Mouse (Mus musculus) forebrain, embryonic 14.5 days (tissue): ENCODE results near the gene Ston1. TPM values are rescaled to one million over a fixed set of nuclear protein-coding genes. Genes with fewer than 3 reads are reported as not detected.
A peak's percentile ranks its signal among the peaks of the same experiment; 100 is the strongest.

ENCODE experiments used
- ATAC-seq: fragments of 200-750 bp; cut with Nextera tagmentation; 2 replicates; pipeline ENCODE4 v1.8.0; 2017; ENCODE audit warnings: mild to moderate bottlenecking, moderate library complexity
- DNase-seq: peaks from one replicate; pipeline ENCODE4 v3.0.0-alpha.2; 2015; ENCODE audit warnings: low spot score
- H3K27ac ChIP-seq: fragments of 300-500 bp; sonication (generic); 2 replicates; pipeline ENCODE4 v1.5.1; 2014; ENCODE audit warnings: low read depth, mild to moderate bottlenecking, control low read depth, low read length, moderate library complexity
- H3K27me3 ChIP-seq: fragments of 300-500 bp; sonication (generic); replicated peaks from 2 replicates; pipeline ENCODE4 v1.6.1; 2014; ENCODE audit warnings: low read length, control low read depth, mixed read lengths; ENCODE audit not compliant: control insufficient read depth, insufficient read depth
- H3K36me3 ChIP-seq: fragments of 300-500 bp; sonication (generic); 2 replicates; pipeline ENCODE4 v1.6.1; 2014; ENCODE audit warnings: low read length, control low read depth; ENCODE audit not compliant: control insufficient read depth, insufficient read depth
- H3K4me1 ChIP-seq: fragments of 300-500 bp; sonication (generic); 2 replicates; pipeline ENCODE4 v1.6.1; 2014; ENCODE audit warnings: antibody characterized with exemption, low read length, control low read depth; ENCODE audit not compliant: control insufficient read depth, insufficient read depth
- H3K4me2 ChIP-seq: fragments of 300-500 bp; sonication (generic); 2 replicates; pipeline ENCODE4 v1.6.1; 2014; ENCODE audit warnings: mild to moderate bottlenecking, control low read depth, low read length
- H3K4me3 ChIP-seq: fragments of 300-500 bp; sonication (generic); 2 replicates; pipeline ENCODE4 v1.5.1; 2014; ENCODE audit warnings: low read depth, low read length, control low read depth
- H3K9ac ChIP-seq: fragments of 300-500 bp; sonication (generic); 2 replicates; pipeline ENCODE4 v1.6.1; 2014; ENCODE audit warnings: mild to moderate bottlenecking, low read length, control low read depth, moderate library complexity
- H3K9me3 ChIP-seq: fragments of 300-500 bp; sonication (generic); replicated peaks from 2 replicates; pipeline ENCODE4 v1.6.1; 2016; ENCODE audit warnings: low read length, control low read depth, mixed read lengths; ENCODE audit not compliant: control insufficient read depth
- WGBS: fragments of 180-500 bp; shearing (Covaris S2); extraction: QIAGEN DNeasy Blood & Tissue Kit; methylation state at CpG from one replicate; pipeline ENCODE4 v1.1.7; 2014; 5-methylcytosine and 5-hydroxymethylcytosine counted together
- polyA plus RNA-seq: library from polyadenylated mRNA; unstranded; fragments of >200 nt; fragmentation: Nextera tagmentation; extraction: Ambion mirVana; gene quantifications from 2 replicates; pipeline ENCODE4 v1.2.1, GENCODE M21; 2014

Gene Ston1
- polyA plus RNA-seq, 1 experiment from 2014 or later = 2.8 TPM

DNA sequence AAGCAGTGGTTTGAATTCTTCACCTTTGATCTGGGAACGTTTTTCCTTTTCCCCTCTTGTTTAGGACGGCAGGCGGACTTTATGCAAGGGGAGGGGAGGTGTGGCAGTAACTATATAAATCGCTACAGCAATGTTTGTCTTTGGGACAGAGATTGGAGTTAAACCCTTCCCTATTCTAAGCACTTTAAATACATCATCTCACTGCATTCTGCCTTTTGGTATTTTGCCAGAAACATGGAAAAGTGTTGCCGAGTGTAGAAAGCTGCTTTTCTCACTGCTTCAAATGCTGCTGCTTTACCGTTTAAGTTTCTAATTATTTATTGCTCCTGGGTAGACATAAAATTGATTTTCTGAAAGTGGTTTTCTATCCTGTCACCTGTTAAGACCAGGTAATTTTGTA, 104.9 kb downstream of the Ston1 start:
- 0 out of 2 replicates have a peak overlapping the region, but pooled peaks have one; percentile 9 for H3K27ac ChIP-seq
- H3K27me3 ChIP-seq = no peaks in the 10 kb centered on the region
- H3K4me1 ChIP-seq = peaks cover 5% of the 10 kb centered on the region; the same call in 1 of the 2 replicates
- no peak overlapping the region for H3K4me2 ChIP-seq
- no peaks in the 10 kb centered on the region for H3K9me3 ChIP-seq
- DNase-seq (peak; percentile 65), ATAC-seq (no peak)
- 26% methylated on average over 6 of the region's 6 CpGs for WGBS
- no peak overlapping the region for H3K4me3 ChIP-seq
- H3K36me3 ChIP-seq = no peaks in the 10 kb centered on the region
- no peak overlapping the region for H3K9ac ChIP-seq

GRCm38 (mm10) chr17:88703112-88703511, 105.6 kb downstream of the Ston1 start:
- no peak overlapping the region for H3K4me3 ChIP-seq
- no peak for DNase-seq
- 45% methylated on average over 4 of the region's 4 CpGs for WGBS
- H3K4me2 ChIP-seq = no peak overlapping the region
- H3K27me3 ChIP-seq = no peaks in the 10 kb centered on the region
- no peaks in the 10 kb centered on the region for H3K9me3 ChIP-seq
- H3K9ac ChIP-seq = no peak overlapping the region
- H3K4me1 ChIP-seq = 0 out of 2 replicates have a peak, but pooled peaks cover 4% of the 10 kb centered on the region
- no peak overlapping the region for H3K27ac ChIP-seq
- no peak for ATAC-seq
- no peaks in the 10 kb centered on the region for H3K36me3 ChIP-seq

GRCm38 (mm10) chr17:88706231-88706649, 108.8 kb downstream of the Ston1 start:
- 16% methylated on average over 8 of the region's 8 CpGs for WGBS
- ATAC-seq (peak; percentile 32; the same call in 1 of the 2 replicates), DNase-seq (no peak)
- no peaks in the 10 kb centered on the region for H3K27me3 ChIP-seq
- no peaks in the 10 kb centered on the region for H3K36me3 ChIP-seq
- no peak overlapping the region for H3K9ac ChIP-seq
- no peak overlapping the region for H3K4me3 ChIP-seq
- H3K4me2 ChIP-seq = no peak overlapping the region
- no peak overlapping the region for H3K27ac ChIP-seq
- 0 out of 2 replicates have a peak, but pooled peaks cover 4% of the 10 kb centered on the region for H3K4me1 ChIP-seq
- no peaks in the 10 kb centered on the region for H3K9me3 ChIP-seq

Other genes starting within 250 kb of the Ston1 start
- 7.0 and 7.4 TPM in 2 replicates for gene Foxn2, start 157.0 kb upstream of the Ston1 start, polyA plus RNA-seq
- 33.3 and 34.7 TPM in 2 replicates for gene Ppp1r21, start 67.6 kb upstream of the Ston1 start, polyA plus RNA-seq
- gene Gtf2a1l, start 71.0 kb downstream of the Ston1 start, polyA plus RNA-seq = 0.17 TPM in 1 of 2 replicates, not detected in the other
- 0.79 and 1.3 TPM in 2 replicates for gene Lhcgr, start 194.3 kb downstream of the Ston1 start, polyA plus RNA-seq